ENCODE assay signal across 10 mouse cellular contexts in genomic region chr4:63401620-63402019, GRCm38 (mm10). TPM values are rescaled to one million over a fixed set of nuclear protein-coding genes. Genes with fewer than 3 reads are reported as not detected.
DNase-seq lines count a peak whose midpoint lies in the region; ATAC-seq lines count a peak whose summit lies in the region.
"Had no signal": no experiment of that assay in that cellular context is flagged by ENCODE, and none has a peak within 500 bp of the region (broad histone marks: within the 10 kb centered on the region; RNA-seq: fewer than 3 reads in every experiment).

No protein-coding gene starts in this region.

- peaks cover 86% of the 10 kb centered on the region for H3K4me1 ChIP-seq in forebrain, embryonic 13.5 days
- peaks cover 58% of the 10 kb centered on the region for H3K4me1 ChIP-seq in forebrain, embryonic 16.5 days (replicated peaks; ENCODE audit: control insufficient read depth, insufficient read depth, low read length)
- peaks cover 61% of the 10 kb centered on the region for H3K4me1 ChIP-seq in neural tube, embryonic 13.5 days (replicated peaks)
- H3K4me1 ChIP-seq in neural tube, embryonic 15.5 days, result peaks cover 36% of the 10 kb centered on the region
- H3K4me1 ChIP-seq in limb, embryonic 13.5 days, result peaks cover 75% of the 10 kb centered on the region
- H3K4me1 ChIP-seq in stomach, embryonic 16.5 days (ENCODE audit: control insufficient read depth, insufficient read depth, low read length), result peaks cover 39% of the 10 kb centered on the region

- H3K9me3 ChIP-seq in forebrain, embryonic 13.5 days (replicated peaks), result no peaks in the 10 kb centered on the region
- H3K9me3 ChIP-seq in forebrain, embryonic 16.5 days (ENCODE audit: control insufficient read depth, low read length), result no peaks in the 10 kb centered on the region
- H3K9me3 ChIP-seq in neural tube, embryonic 13.5 days, result no peaks in the 10 kb centered on the region
- H3K9me3 ChIP-seq in neural tube, embryonic 15.5 days (replicated peaks), result no peaks in the 10 kb centered on the region
- H3K9me3 ChIP-seq in limb, embryonic 13.5 days, result no peaks in the 10 kb centered on the region
- H3K9me3 ChIP-seq in stomach, embryonic 16.5 days (replicated peaks; ENCODE audit: control insufficient read depth, low read length), result no peaks in the 10 kb centered on the region

- peak overlapping the region; percentile 55 for H3K4me2 ChIP-seq in forebrain, embryonic 13.5 days
- no peak overlapping the region for H3K4me2 ChIP-seq in forebrain, embryonic 16.5 days (ENCODE audit: low read length)
- no peak overlapping the region for H3K4me2 ChIP-seq in neural tube, embryonic 13.5 days
- no peak overlapping the region for H3K4me2 ChIP-seq in neural tube, embryonic 15.5 days
- peak overlapping the region; percentile 64 for H3K4me2 ChIP-seq in limb, embryonic 13.5 days (replicated peaks)
- H3K4me2 ChIP-seq in stomach, embryonic 16.5 days (ENCODE audit: low read depth, low read length), result peak overlapping the region; percentile 57

- DNase-seq in right cerebral cortex, postnatal 14 days, result no peak
- no peak for DNase-seq in cerebellum, adult 8-10 months
- DNase-seq: embryo, embryonic 11 days had no signal

- peak overlapping the region; percentile 93; the same call in 1 of the 2 replicates for H3K27ac ChIP-seq in forebrain, embryonic 13.5 days
- H3K27ac ChIP-seq in forebrain, embryonic 16.5 days (ENCODE audit: low read length), result no peak overlapping the region
- H3K27ac ChIP-seq in neural tube, embryonic 13.5 days (replicated peaks), result 0 out of 2 replicates have a peak overlapping the region, but pooled peaks have one; percentile 5
- H3K27ac ChIP-seq in neural tube, embryonic 15.5 days (replicated peaks), result no peak overlapping the region
- H3K27ac ChIP-seq in limb, embryonic 13.5 days, result peak overlapping the region; percentile 39
- peak overlapping the region; percentile 87 for H3K27ac ChIP-seq in stomach, embryonic 16.5 days (ENCODE audit: low read length)

- peaks cover 23% of the 10 kb centered on the region for H3K36me3 ChIP-seq in forebrain, embryonic 13.5 days (ENCODE audit: poor library complexity, severe bottlenecking)
- no peaks in the 10 kb centered on the region for H3K36me3 ChIP-seq in forebrain, embryonic 16.5 days (ENCODE audit: control insufficient read depth, insufficient read depth)
- H3K36me3 ChIP-seq in neural tube, embryonic 13.5 days, result peaks cover 8% of the 10 kb centered on the region; the same call in 1 of the 2 replicates
- no peaks in the 10 kb centered on the region for H3K36me3 ChIP-seq in neural tube, embryonic 15.5 days
- H3K36me3 ChIP-seq in limb, embryonic 13.5 days, result peaks cover 11% of the 10 kb centered on the region
- H3K36me3 ChIP-seq in stomach, embryonic 16.5 days (ENCODE audit: control insufficient read depth, insufficient read depth, low read length), result no peaks in the 10 kb centered on the region

- H3K9ac ChIP-seq in forebrain, embryonic 13.5 days, result peak overlapping the region; percentile 30; the same call in 1 of the 2 replicates
- no peak overlapping the region for H3K9ac ChIP-seq in forebrain, embryonic 16.5 days (replicated peaks; ENCODE audit: low read depth, low read length)
- no peak overlapping the region for H3K9ac ChIP-seq in neural tube, embryonic 13.5 days
- no peak overlapping the region for H3K9ac ChIP-seq in neural tube, embryonic 15.5 days (replicated peaks)
- peak overlapping the region; percentile 39; the same call in 1 of the 2 replicates for H3K9ac ChIP-seq in limb, embryonic 13.5 days
- peak overlapping the region; percentile 58; the same call in 1 of the 2 replicates for H3K9ac ChIP-seq in stomach, embryonic 16.5 days (ENCODE audit: low read length)

- 82% methylated on average over 6 of the region's 6 CpGs for WGBS in forebrain, embryonic 13.5 days
- WGBS in forebrain, embryonic 16.5 days, result 71% methylated on average over 6 of the region's 6 CpGs
- WGBS in neural tube, embryonic 13.5 days, result 83% methylated on average over 6 of the region's 6 CpGs
- WGBS in neural tube, embryonic 15.5 days, result 84% methylated on average over 6 of the region's 6 CpGs
- 64% methylated on average over 6 of the region's 6 CpGs for WGBS in limb, embryonic 13.5 days
- WGBS in stomach, embryonic 16.5 days, result 45% methylated on average over 6 of the region's 6 CpGs

- H3K27me3 ChIP-seq in forebrain, embryonic 13.5 days, result no peaks in the 10 kb centered on the region
- no peaks in the 10 kb centered on the region for H3K27me3 ChIP-seq in forebrain, embryonic 16.5 days (replicated peaks; ENCODE audit: control insufficient read depth, insufficient read depth, low read length)
- H3K27me3 ChIP-seq in neural tube, embryonic 13.5 days, result no peaks in the 10 kb centered on the region
- H3K27me3 ChIP-seq in neural tube, embryonic 15.5 days (replicated peaks), result no peaks in the 10 kb centered on the region
- no peaks in the 10 kb centered on the region for H3K27me3 ChIP-seq in limb, embryonic 13.5 days
- no peaks in the 10 kb centered on the region for H3K27me3 ChIP-seq in stomach, embryonic 16.5 days (ENCODE audit: control insufficient read depth, insufficient read depth, low read length)

- peak overlapping the region; percentile 9; the same call in 1 of the 2 replicates for H3K4me3 ChIP-seq in forebrain, embryonic 13.5 days
- no peak overlapping the region for H3K4me3 ChIP-seq in forebrain, embryonic 16.5 days (replicated peaks; ENCODE audit: low read length)
- no peak overlapping the region for H3K4me3 ChIP-seq in neural tube, embryonic 13.5 days
- H3K4me3 ChIP-seq in neural tube, embryonic 15.5 days (replicated peaks), result no peak overlapping the region
- H3K4me3 ChIP-seq in limb, embryonic 13.5 days, result no peak overlapping the region
- peak overlapping the region; percentile 44; the same call in 1 of the 2 replicates for H3K4me3 ChIP-seq in stomach, embryonic 16.5 days (replicated peaks; ENCODE audit: low read length)

- ATAC-seq in forebrain, embryonic 13.5 days, result no peak
- ATAC-seq in forebrain, embryonic 16.5 days, result no peak
- no peak for ATAC-seq in neural tube, embryonic 13.5 days (ENCODE audit: low read depth)
- ATAC-seq in neural tube, embryonic 15.5 days (ENCODE audit: low FRiP score), result no peak
- no peak for ATAC-seq in limb, embryonic 13.5 days (ENCODE audit: low FRiP score, low read depth)
- no peak for ATAC-seq in stomach, embryonic 16.5 days (ENCODE audit: insufficient read depth, low FRiP score)

RNA-seq across cellular contexts. Expression of gene Akna, which starts 1.5 kb away (rescaled TPM):
- 21.7 and 23.1 TPM in 2 replicates for polyA plus RNA-seq in forebrain, embryonic 13.5 days (2015; fragmentation: Nextera tagmentation; extraction: Ambion mirVana)
- polyA plus RNA-seq in forebrain, embryonic 16.5 days (2015; fragmentation: Nextera tagmentation; extraction: Ambion mirVana), result 10.6 and 11.2 TPM in 2 replicates
- 4.4 and 4.8 TPM in 2 replicates for polyA plus RNA-seq in neural tube, embryonic 13.5 days (2015; fragmentation: Nextera tagmentation; extraction: Ambion mirVana)
- polyA plus RNA-seq in neural tube, embryonic 15.5 days (2015; fragmentation: Nextera tagmentation; extraction: Ambion mirVana), result 3.1 and 7.3 TPM in 2 replicates
- 8.5 and 8.6 TPM in 2 replicates for polyA plus RNA-seq in limb, embryonic 13.5 days (2015; fragmentation: Nextera tagmentation; extraction: Ambion mirVana)
- polyA plus RNA-seq in stomach, embryonic 16.5 days (2015; fragmentation: Nextera tagmentation; extraction: Ambion mirVana), result 6.2 and 7.0 TPM in 2 replicates

RNA-seq across cellular contexts. Expression of gene Orm2, which starts 39.4 kb away (rescaled TPM):
- polyA plus RNA-seq in forebrain, embryonic 13.5 days (2015; fragmentation: Nextera tagmentation; extraction: Ambion mirVana), result not detected in 2 replicates
- not detected in 2 replicates for polyA plus RNA-seq in forebrain, embryonic 16.5 days (2015; fragmentation: Nextera tagmentation; extraction: Ambion mirVana)
- not detected in 2 replicates for polyA plus RNA-seq in neural tube, embryonic 13.5 days (2015; fragmentation: Nextera tagmentation; extraction: Ambion mirVana)
- not detected in 2 replicates for polyA plus RNA-seq in neural tube, embryonic 15.5 days (2015; fragmentation: Nextera tagmentation; extraction: Ambion mirVana)
- not detected in 2 replicates for polyA plus RNA-seq in limb, embryonic 13.5 days (2015; fragmentation: Nextera tagmentation; extraction: Ambion mirVana)
- not detected in 2 replicates for polyA plus RNA-seq in stomach, embryonic 16.5 days (2015; fragmentation: Nextera tagmentation; extraction: Ambion mirVana)
- polyA plus RNA-seq: kidney, embryonic 14.5 days had no signal

RNA-seq across cellular contexts. Expression of gene Orm3, which starts 45.7 kb away (rescaled TPM):
- not detected in 2 replicates for polyA plus RNA-seq in forebrain, embryonic 13.5 days (2015; fragmentation: Nextera tagmentation; extraction: Ambion mirVana)
- polyA plus RNA-seq in forebrain, embryonic 16.5 days (2015; fragmentation: Nextera tagmentation; extraction: Ambion mirVana), result not detected in 2 replicates
- not detected in 2 replicates for polyA plus RNA-seq in neural tube, embryonic 13.5 days (2015; fragmentation: Nextera tagmentation; extraction: Ambion mirVana)
- polyA plus RNA-seq in neural tube, embryonic 15.5 days (2015; fragmentation: Nextera tagmentation; extraction: Ambion mirVana), result not detected in 2 replicates
- not detected in 2 replicates for polyA plus RNA-seq in limb, embryonic 13.5 days (2015; fragmentation: Nextera tagmentation; extraction: Ambion mirVana)
- not detected in 2 replicates for polyA plus RNA-seq in stomach, embryonic 16.5 days (2015; fragmentation: Nextera tagmentation; extraction: Ambion mirVana)
- polyA plus RNA-seq: kidney, embryonic 14.5 days had no signal

RNA-seq across cellular contexts. Expression of gene Orm1, which starts 57.3 kb away (rescaled TPM):
- not detected in 2 replicates for polyA plus RNA-seq in forebrain, embryonic 13.5 days (2015; fragmentation: Nextera tagmentation; extraction: Ambion mirVana)
- not detected in 2 replicates for polyA plus RNA-seq in forebrain, embryonic 16.5 days (2015; fragmentation: Nextera tagmentation; extraction: Ambion mirVana)
- not detected in 2 replicates for polyA plus RNA-seq in neural tube, embryonic 13.5 days (2015; fragmentation: Nextera tagmentation; extraction: Ambion mirVana)
- polyA plus RNA-seq in neural tube, embryonic 15.5 days (2015; fragmentation: Nextera tagmentation; extraction: Ambion mirVana), result not detected in 2 replicates
- polyA plus RNA-seq in limb, embryonic 13.5 days (2015; fragmentation: Nextera tagmentation; extraction: Ambion mirVana), result not detected in 2 replicates
- 0.23 TPM in 1 of 2 replicates, not detected in the other for polyA plus RNA-seq in stomach, embryonic 16.5 days (2015; fragmentation: Nextera tagmentation; extraction: Ambion mirVana)
- polyA plus RNA-seq: kidney, embryonic 14.5 days had no signal

Comparison
In these comparisons a context has a peak if more than half of its experiments do, and no peak if none do; other contexts are left out.
1. H3K27ac ChIP-seq: peak in forebrain, embryonic 13.5 days (single experiment), neural tube, embryonic 13.5 days (single experiment), limb, embryonic 13.5 days (single experiment) and stomach, embryonic 16.5 days (single experiment); none in forebrain, embryonic 16.5 days (single experiment) and neural tube, embryonic 15.5 days (single experiment).
2. H3K4me2 ChIP-seq: peak in forebrain, embryonic 13.5 days (single experiment), limb, embryonic 13.5 days (single experiment) and stomach, embryonic 16.5 days (single experiment); none in forebrain, embryonic 16.5 days (single experiment), neural tube, embryonic 13.5 days (single experiment) and neural tube, embryonic 15.5 days (single experiment).
3. H3K4me3 ChIP-seq: peak in forebrain, embryonic 13.5 days (single experiment) and stomach, embryonic 16.5 days (single experiment); none in forebrain, embryonic 16.5 days (single experiment), neural tube, embryonic 13.5 days (single experiment), neural tube, embryonic 15.5 days (single experiment) and limb, embryonic 13.5 days (single experiment).
4. H3K9ac ChIP-seq: peak in forebrain, embryonic 13.5 days (single experiment), limb, embryonic 13.5 days (single experiment) and stomach, embryonic 16.5 days (single experiment); none in forebrain, embryonic 16.5 days (single experiment), neural tube, embryonic 13.5 days (single experiment) and neural tube, embryonic 15.5 days (single experiment).